In the genomic region with DNA sequence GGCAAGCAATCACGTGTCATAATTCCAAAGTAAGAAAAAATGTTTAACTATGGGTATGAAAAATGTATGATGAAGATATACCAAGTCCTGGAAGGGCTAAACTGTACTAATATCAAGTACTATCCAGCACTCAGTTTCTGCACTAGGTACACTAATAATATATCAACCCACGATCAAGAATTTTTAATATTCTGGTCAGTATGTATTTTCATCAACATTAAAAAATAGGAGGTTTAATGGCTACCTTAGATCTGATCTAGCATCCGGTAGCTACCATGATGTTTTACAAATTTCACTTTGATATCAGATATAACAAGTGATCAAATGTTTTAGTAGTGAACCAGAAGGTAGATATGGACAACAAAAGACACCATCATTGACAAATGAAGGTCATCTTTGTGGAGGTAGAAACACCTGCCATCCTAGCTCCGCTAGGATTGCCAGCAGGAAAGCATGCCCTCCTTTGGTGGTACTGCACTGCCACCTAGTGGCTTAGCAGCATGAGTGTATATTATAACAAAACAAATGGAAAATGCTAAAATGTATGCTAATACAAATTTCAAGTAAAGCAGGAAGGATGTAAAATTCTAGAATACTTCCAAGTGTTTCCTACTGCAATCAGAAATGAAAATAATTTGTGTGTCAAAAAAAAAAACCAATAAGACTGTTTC, we compare ENCODE assay signal across 9 mouse cellular contexts. TPM values are rescaled to one million over a fixed set of nuclear protein-coding genes. Genes with fewer than 3 reads are reported as not detected.
DNase-seq lines count a peak whose midpoint lies in the region; ATAC-seq and TF ChIP-seq lines count a peak whose summit lies in the region.
"Had no signal": no experiment of that assay in that cellular context is flagged by ENCODE, and none has a peak within 500 bp of the region (broad histone marks: within the 10 kb centered on the region; RNA-seq: fewer than 3 reads in every experiment).

No protein-coding gene starts in this region.

- 50% methylated on average over 4 of the region's 4 CpGs for WGBS in embryonic facial prominence, embryonic 10.5 days
- 43% methylated on average over 4 of the region's 4 CpGs for WGBS in hindbrain, embryonic 13.5 days
- WGBS in liver, postnatal 0 days (ENCODE audit: insufficient replicate concordance): 40% methylated on average over 4 of the region's 4 CpGs
- 36% methylated on average over 4 of the region's 4 CpGs for WGBS in neural tube, embryonic 14.5 days

- TF ChIP-seq CTCF in liver, postnatal 0 days (IDR thresholded peaks at IDR 0.05; ENCODE audit: low read depth): peak; percentile 87

- H3K4me3 ChIP-seq in embryonic facial prominence, embryonic 10.5 days: no peak overlapping the region
- no peak overlapping the region for H3K4me3 ChIP-seq in hindbrain, embryonic 13.5 days
- H3K4me3 ChIP-seq in liver, postnatal 0 days (ENCODE audit: low read depth, low read length): no peak overlapping the region
- no peak overlapping the region for H3K4me3 ChIP-seq in neural tube, embryonic 14.5 days (ENCODE audit: low read depth, low read length)
- H3K4me3 ChIP-seq: myocyte had no signal

- H3K27me3 ChIP-seq in embryonic facial prominence, embryonic 10.5 days (replicated peaks; ENCODE audit: low read depth, poor library complexity, severe bottlenecking): no peaks in the 10 kb centered on the region
- H3K27me3 ChIP-seq in hindbrain, embryonic 13.5 days: no peaks in the 10 kb centered on the region
- H3K27me3 ChIP-seq in liver, postnatal 0 days (ENCODE audit: insufficient read depth, low read length): 0 out of 2 replicates have a peak, but pooled peaks cover 4% of the 10 kb centered on the region
- no peaks in the 10 kb centered on the region for H3K27me3 ChIP-seq in neural tube, embryonic 14.5 days (ENCODE audit: control insufficient read depth, insufficient read depth, low read length)

- peak; percentile 75; the same call in 1 of the 2 replicates for ATAC-seq in hindbrain, embryonic 13.5 days (ENCODE audit: low FRiP score)
- no peak for ATAC-seq in liver, postnatal 0 days
- ATAC-seq in neural tube, embryonic 14.5 days (ENCODE audit: low read depth): peak; percentile 76; the same call in 1 of the 2 replicates

- no peaks in the 10 kb centered on the region for H3K36me3 ChIP-seq in embryonic facial prominence, embryonic 10.5 days (replicated peaks)
- no peaks in the 10 kb centered on the region for H3K36me3 ChIP-seq in hindbrain, embryonic 13.5 days
- H3K36me3 ChIP-seq in liver, postnatal 0 days (replicated peaks; ENCODE audit: insufficient read depth, low read length): no peaks in the 10 kb centered on the region
- no peaks in the 10 kb centered on the region for H3K36me3 ChIP-seq in neural tube, embryonic 14.5 days (ENCODE audit: control insufficient read depth, insufficient read depth, low read length)

- TF ChIP-seq EP300 in liver, postnatal 0 days (IDR thresholded peaks at IDR 0.05; ENCODE audit: low read depth): no peak

- no peaks in the 10 kb centered on the region for H3K9me3 ChIP-seq in embryonic facial prominence, embryonic 10.5 days
- H3K9me3 ChIP-seq in hindbrain, embryonic 13.5 days: no peaks in the 10 kb centered on the region
- no peaks in the 10 kb centered on the region for H3K9me3 ChIP-seq in liver, postnatal 0 days (ENCODE audit: low read length)
- H3K9me3 ChIP-seq in neural tube, embryonic 14.5 days (ENCODE audit: control insufficient read depth, low read length): no peaks in the 10 kb centered on the region

- DNase-seq in urinary bladder, adult 18-20 months (ENCODE audit: low spot score in 2 of 2): peak; percentile 6 to 21
- DNase-seq in urinary bladder, adult 2 months (ENCODE audit: low spot score): no peak
- DNase-seq in adrenal gland, postnatal 25 days: peak; percentile 67
- peak; percentile 68 for DNase-seq in embryonic facial prominence, embryonic 10.5 days (ENCODE audit: low spot score)
- DNase-seq in liver, postnatal 0 days: peak; percentile 67
- DNase-seq in urinary bladder, postnatal 25 days (ENCODE audit: low spot score): peak; percentile 59

- no peak overlapping the region for H3K9ac ChIP-seq in hindbrain, embryonic 13.5 days
- H3K9ac ChIP-seq in liver, postnatal 0 days (replicated peaks): no peak overlapping the region
- no peak overlapping the region for H3K9ac ChIP-seq in neural tube, embryonic 14.5 days (replicated peaks; ENCODE audit: low read depth, low read length)

- H3K4me1 ChIP-seq in embryonic facial prominence, embryonic 10.5 days: peaks cover 6% of the 10 kb centered on the region
- peaks cover 2% of the 10 kb centered on the region for H3K4me1 ChIP-seq in hindbrain, embryonic 13.5 days (replicated peaks)
- no peaks in the 10 kb centered on the region for H3K4me1 ChIP-seq in liver, postnatal 0 days (ENCODE audit: insufficient read depth)
- 0 out of 2 replicates have a peak, but pooled peaks cover 2% of the 10 kb centered on the region for H3K4me1 ChIP-seq in neural tube, embryonic 14.5 days (ENCODE audit: control insufficient read depth, insufficient read depth, low read length)

- no peak overlapping the region for H3K27ac ChIP-seq in embryonic facial prominence, embryonic 10.5 days (replicated peaks)
- no peak overlapping the region for H3K27ac ChIP-seq in hindbrain, embryonic 13.5 days
- no peak overlapping the region for H3K27ac ChIP-seq in liver, postnatal 0 days (ENCODE audit: low read depth)
- H3K27ac ChIP-seq in neural tube, embryonic 14.5 days (ENCODE audit: low read depth, low read length): no peak overlapping the region

- H3K4me2 ChIP-seq in hindbrain, embryonic 13.5 days: no peak overlapping the region
- no peak overlapping the region for H3K4me2 ChIP-seq in liver, postnatal 0 days (ENCODE audit: low read depth, low read length)
- no peak overlapping the region for H3K4me2 ChIP-seq in neural tube, embryonic 14.5 days (ENCODE audit: low read depth, low read length)

RNA-seq across cellular contexts. Expression of a gene that starts 20.5 kb away (rescaled TPM):
- polyA plus RNA-seq in urinary bladder, adult 2 months (2012; rRNA removed): 4.5 and 7.6 TPM in 2 replicates
- total RNA-seq in adrenal gland, postnatal 25 days (2021): 5.1 and 8.2 TPM in 2 replicates
- polyA plus RNA-seq in embryonic facial prominence, embryonic 10.5 days (2016; fragmentation: Nextera tagmentation; extraction: Ambion mirVana): 0.99 and 1.2 TPM in 2 replicates
- polyA plus RNA-seq in hindbrain, embryonic 13.5 days (2015; fragmentation: Nextera tagmentation; extraction: Ambion mirVana): 2.4 and 4.9 TPM in 2 replicates
- 0.69 and 0.99 TPM in 2 replicates for polyA plus RNA-seq in liver, postnatal 0 days (2015; fragmentation: Nextera tagmentation; extraction: Ambion mirVana)
- 4.4 and 5.1 TPM in 2 replicates for polyA plus RNA-seq in neural tube, embryonic 14.5 days (2014; fragmentation: Nextera tagmentation; extraction: Ambion mirVana)
